ENCODE assay signal across 19 mouse cellular contexts in the genomic region with DNA sequence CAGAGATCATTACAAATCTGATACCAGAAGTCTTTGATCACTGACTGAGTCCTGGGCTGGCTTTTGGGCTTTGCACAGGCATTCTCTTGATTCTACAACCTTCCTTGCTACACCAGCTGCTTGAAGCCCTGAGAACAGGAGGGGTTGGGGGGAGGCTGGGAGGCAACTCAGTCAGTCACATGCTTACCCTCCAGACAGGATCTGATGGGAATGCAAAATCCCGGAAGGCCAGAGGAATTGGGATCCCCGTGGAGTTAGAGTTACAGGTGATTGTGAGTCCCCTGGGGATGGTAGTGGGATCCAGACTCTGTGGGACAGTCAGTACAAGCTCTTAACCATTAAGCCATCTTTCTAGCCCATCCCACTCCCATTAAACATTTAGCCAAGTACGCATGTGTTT.
"Had no signal": no experiment of that assay in that cellular context is flagged by ENCODE, and none has a peak within 500 bp of the region (broad histone marks: within the 10 kb centered on the region; RNA-seq: fewer than 3 reads in every experiment).

No protein-coding gene starts in this region.

- ATAC-seq: midbrain, embryonic 16.5 days had no signal

- DNase-seq: lung, adult 18-20 months; lung, embryonic 14.5 days; lung, postnatal 10 days; lung, postnatal 4 days; midbrain, embryonic 14.5 days; retina, postnatal 1 day; right cerebral cortex, adult 18-20 months; right cerebral cortex, postnatal 25 days; thymus, adult 2 months; thymus, postnatal 25 days; thymus, postnatal 4 days had no signal

- H3K27ac ChIP-seq: midbrain, embryonic 10.5 days; midbrain, embryonic 12.5 days; neural tube, embryonic 13.5 days; neural tube, embryonic 15.5 days; stomach, embryonic 15.5 days; stomach, postnatal 0 days had no signal

- H3K9me3 ChIP-seq: midbrain, embryonic 10.5 days; midbrain, embryonic 12.5 days; neural tube, embryonic 13.5 days; neural tube, embryonic 15.5 days; stomach, embryonic 15.5 days had no signal

- H3K9ac ChIP-seq: lung, embryonic 14.5 days; midbrain, embryonic 12.5 days; neural tube, embryonic 13.5 days; neural tube, embryonic 15.5 days; stomach, embryonic 15.5 days had no signal

- H3K4me1 ChIP-seq: midbrain, embryonic 10.5 days; midbrain, embryonic 12.5 days; stomach, embryonic 15.5 days had no signal

- H3K36me3 ChIP-seq: midbrain, embryonic 10.5 days; midbrain, embryonic 12.5 days; neural tube, embryonic 13.5 days; neural tube, embryonic 15.5 days; stomach, embryonic 15.5 days had no signal

- H3K4me2 ChIP-seq: lung, embryonic 14.5 days; midbrain, embryonic 12.5 days; neural tube, embryonic 13.5 days; neural tube, embryonic 15.5 days; stomach, embryonic 15.5 days had no signal

- H3K27me3 ChIP-seq: midbrain, embryonic 12.5 days; neural tube, embryonic 13.5 days; neural tube, embryonic 15.5 days; stomach, embryonic 15.5 days had no signal

- H3K4me3 ChIP-seq: midbrain, embryonic 10.5 days; midbrain, embryonic 12.5 days; myocyte; neural tube, embryonic 13.5 days; neural tube, embryonic 15.5 days; stomach, embryonic 15.5 days had no signal
